Mouse (Mus musculus): ENCODE measurements around the gene Gp1bb.

The Gp1bb gene

GRCm38 (mm10) chr16:18628948-18629340 lies 6.7 kb upstream of the Gp1bb start:
- DNase-seq (ENCODE audit: low spot score in 2 of 2), result no peak

- no peak for DNase-seq (ENCODE audit: low spot score in 2 of 2)
Measured at GRCm38 (mm10) chr16:18628206-18628947, 6.2 kb upstream of the Gp1bb start.

- no peak for DNase-seq (ENCODE audit: low spot score in 2 of 2)
Measured at GRCm38 (mm10) chr16:18627163-18627562, 5.0 kb upstream of the Gp1bb start.

GRCm38 (mm10) chr16:18626376-18626878 lies 4.2 kb upstream of the Gp1bb start, which contains the start of gene Gm49601:
Gene Gm49601, minus strand, starts transcription at chr16:18626427.
- DNase-seq (ENCODE audit: low spot score in 2 of 2), result peak; percentile 84 to 85

- DNase-seq (ENCODE audit: low spot score in 2 of 2), result peak; percentile 74 to 78
Measured at GRCm38 (mm10) chr16:18625791-18626311, 3.6 kb upstream of the Gp1bb start.

GRCm38 (mm10) chr16:18625097-18625496 lies 2.9 kb upstream of the Gp1bb start:
- no peak for DNase-seq (ENCODE audit: low spot score in 2 of 2)

GRCm38 (mm10) chr16:18624641-18625040 lies 2.4 kb upstream of the Gp1bb start:
- no peak for DNase-seq (ENCODE audit: low spot score in 2 of 2)

- DNase-seq (ENCODE audit: low spot score in 2 of 2), result no peak
Measured at GRCm38 (mm10) chr16:18623751-18624540, 1.7 kb upstream of the Gp1bb start.

- DNase-seq (ENCODE audit: low spot score in 2 of 2), result no peak
Measured at GRCm38 (mm10) chr16:18622916-18623750, 930 bp upstream of the Gp1bb start.

- DNase-seq (ENCODE audit: low spot score in 2 of 2), result no peak
Measured at GRCm38 (mm10) chr16:18621362-18622001, 721 bp downstream of the Gp1bb start.

- DNase-seq (ENCODE audit: low spot score in 2 of 2), result peak in 1 of 2 experiments; percentile 60
Measured at GRCm38 (mm10) chr16:18620601-18621361, 1.4 kb downstream of the Gp1bb start.

GRCm38 (mm10) chr16:18620201-18620600 lies 2.0 kb downstream of the Gp1bb start:
- no peak for DNase-seq (ENCODE audit: low spot score in 2 of 2)

GRCm38 (mm10) chr16:18619110-18619509 lies 3.1 kb downstream of the Gp1bb start:
- no peak for DNase-seq (ENCODE audit: low spot score in 2 of 2)

- DNase-seq (ENCODE audit: low spot score in 2 of 2), result no peak
Measured at GRCm38 (mm10) chr16:18618297-18618696, 3.9 kb downstream of the Gp1bb start.

GRCm38 (mm10) chr16:18617370-18618065 lies 4.7 kb downstream of the Gp1bb start:
- DNase-seq (ENCODE audit: low spot score in 2 of 2), result peak; percentile 75 to 80

GRCm38 (mm10) chr16:18613301-18613700 lies 8.9 kb downstream of the Gp1bb start:
- no peak for DNase-seq (ENCODE audit: low spot score in 2 of 2)

GRCm38 (mm10) chr16:18611752-18612151 lies 10.5 kb downstream of the Gp1bb start:
- no peak for DNase-seq (ENCODE audit: low spot score in 2 of 2)

GRCm38 (mm10) chr16:18609099-18609498 lies 13.1 kb downstream of the Gp1bb start:
- no peak for DNase-seq (ENCODE audit: low spot score in 2 of 2)

- DNase-seq (ENCODE audit: low spot score in 2 of 2), result no peak
Measured at GRCm38 (mm10) chr16:18608226-18608625, 14.0 kb downstream of the Gp1bb start.

GRCm38 (mm10) chr16:18605705-18606104 lies 16.5 kb downstream of the Gp1bb start:
- no peak for DNase-seq (ENCODE audit: low spot score in 2 of 2)

Data from right cerebral cortex, postnatal 36 days (tissue).